10 mouse cellular contexts compared by ENCODE assay signal in genomic region chr9:108451170-108451493, GRCm38 (mm10). TPM values are rescaled to one million over a fixed set of nuclear protein-coding genes. Genes with fewer than 3 reads are reported as not detected.
DNase-seq lines count a peak whose midpoint lies in the region; ATAC-seq and TF ChIP-seq lines count a peak whose summit lies in the region.
"Had no signal": no experiment of that assay in that cellular context is flagged by ENCODE, and none has a peak within 500 bp of the region (broad histone marks: within the 10 kb centered on the region; RNA-seq: fewer than 3 reads in every experiment).

No protein-coding gene starts in this region.

- no peaks in the 10 kb centered on the region for H3K27me3 ChIP-seq in heart, postnatal 0 days (ENCODE audit: control insufficient read depth, insufficient read depth, low read length)
- H3K27me3 ChIP-seq in embryonic facial prominence, embryonic 15.5 days = no peaks in the 10 kb centered on the region
- no peaks in the 10 kb centered on the region for H3K27me3 ChIP-seq in intestine, embryonic 16.5 days (replicated peaks; ENCODE audit: control insufficient read depth, insufficient read depth, low read length)
- H3K27me3 ChIP-seq in midbrain, embryonic 15.5 days (replicated peaks) = no peaks in the 10 kb centered on the region
- no peaks in the 10 kb centered on the region for H3K27me3 ChIP-seq in thymus, adult 2 months (ENCODE audit: control insufficient read depth, insufficient read depth, low read length)

- no peak for DNase-seq in heart, postnatal 0 days (ENCODE audit: low spot score)
- DNase-seq in heart, adult 18-20 months = no peak
- DNase-seq in layer of hippocampus, adult 18-20 months (ENCODE audit: low spot score in 2 of 2) = no peak
- DNase-seq in spleen, postnatal 36 days (ENCODE audit: low spot score in 2 of 2) = no peak
- DNase-seq in thymus, adult 2 months = no peak
- DNase-seq: gastrocnemius, postnatal 36 days had no signal

- 38% methylated on average over 6 of the region's 6 CpGs for WGBS in heart, postnatal 0 days
- WGBS in embryonic facial prominence, embryonic 15.5 days = 87% methylated on average over 6 of the region's 6 CpGs
- WGBS in intestine, embryonic 16.5 days = 74% methylated on average over 6 of the region's 6 CpGs
- 81% methylated on average over 6 of the region's 6 CpGs for WGBS in midbrain, embryonic 15.5 days
- WGBS in thymus, adult 2 months = 94% methylated on average over 6 of the region's 6 CpGs

- TF ChIP-seq EP300 in heart, postnatal 0 days (IDR thresholded peaks at IDR 0.05; ENCODE audit: low read depth) = no peak

- peaks cover 24% of the 10 kb centered on the region for H3K4me1 ChIP-seq in heart, postnatal 0 days (ENCODE audit: control insufficient read depth, insufficient read depth)
- H3K4me1 ChIP-seq in embryonic facial prominence, embryonic 15.5 days = peaks cover 51% of the 10 kb centered on the region
- peaks cover 30% of the 10 kb centered on the region for H3K4me1 ChIP-seq in intestine, embryonic 16.5 days (ENCODE audit: control insufficient read depth, insufficient read depth, low read length)
- peaks cover 50% of the 10 kb centered on the region for H3K4me1 ChIP-seq in midbrain, embryonic 15.5 days
- peaks cover 7% of the 10 kb centered on the region for H3K4me1 ChIP-seq in thymus, adult 2 months (replicated peaks; ENCODE audit: control insufficient read depth, insufficient read depth, low read length)

- peak overlapping the region; percentile 65; the same call in 1 of the 2 replicates for H3K4me3 ChIP-seq in heart, postnatal 0 days (ENCODE audit: low read depth, low read length)
- peak overlapping the region; percentile 62 for H3K4me3 ChIP-seq in embryonic facial prominence, embryonic 15.5 days (replicated peaks)
- peak overlapping the region; percentile 66 for H3K4me3 ChIP-seq in intestine, embryonic 16.5 days (ENCODE audit: low read length)
- H3K4me3 ChIP-seq in midbrain, embryonic 15.5 days = peak overlapping the region; percentile 68
- H3K4me3 ChIP-seq in thymus, adult 2 months (ENCODE audit: control insufficient read depth, insufficient read depth, low read length) = no peak overlapping the region

- no peaks in the 10 kb centered on the region for H3K9me3 ChIP-seq in heart, postnatal 0 days (replicated peaks; ENCODE audit: control insufficient read depth, low read length)
- no peaks in the 10 kb centered on the region for H3K9me3 ChIP-seq in embryonic facial prominence, embryonic 15.5 days (replicated peaks)
- no peaks in the 10 kb centered on the region for H3K9me3 ChIP-seq in intestine, embryonic 16.5 days (ENCODE audit: control insufficient read depth, low read length)
- no peaks in the 10 kb centered on the region for H3K9me3 ChIP-seq in midbrain, embryonic 15.5 days

- peak overlapping the region; percentile 98 for H3K4me2 ChIP-seq in heart, postnatal 0 days (ENCODE audit: low read depth, low read length)
- H3K4me2 ChIP-seq in embryonic facial prominence, embryonic 15.5 days (replicated peaks) = peak overlapping the region; percentile 86
- H3K4me2 ChIP-seq in intestine, embryonic 16.5 days (ENCODE audit: low read depth, low read length) = peak overlapping the region; percentile 98
- H3K4me2 ChIP-seq in midbrain, embryonic 15.5 days = peak overlapping the region; percentile 73

- TF ChIP-seq CTCF in heart, postnatal 0 days (IDR thresholded peaks at IDR 0.05; ENCODE audit: low read depth) = no peak
- no peak for TF ChIP-seq CTCF in thymus, adult 2 months (IDR thresholded peaks at IDR 0.05; ENCODE audit: borderline replicate concordance, control insufficient read depth, extremely low read depth, insufficient read depth, low read length, poor library complexity)

- no peak for TF ChIP-seq POLR2A in thymus, adult 2 months (IDR thresholded peaks at IDR 0.05; ENCODE audit: control insufficient read depth, extremely low read depth, insufficient read depth, low read length, poor library complexity)

- peak overlapping the region; percentile 93 for H3K27ac ChIP-seq in heart, postnatal 0 days (ENCODE audit: low read depth)
- H3K27ac ChIP-seq in embryonic facial prominence, embryonic 15.5 days (replicated peaks) = peak overlapping the region; percentile 41; the same call in 1 of the 2 replicates
- peak overlapping the region; percentile 66 for H3K27ac ChIP-seq in intestine, embryonic 16.5 days (ENCODE audit: low read length)
- H3K27ac ChIP-seq in midbrain, embryonic 15.5 days = peak overlapping the region; percentile 87
- no peak overlapping the region for H3K27ac ChIP-seq in thymus, adult 2 months (ENCODE audit: control insufficient read depth, insufficient read depth, low read length)

- ATAC-seq in heart, postnatal 0 days (ENCODE audit: insufficient read depth, low read depth) = no peak
- ATAC-seq in embryonic facial prominence, embryonic 15.5 days (ENCODE audit: insufficient number of reproducible peaks, low FRiP score, low TSS enrichment, low read depth) = no peak
- no peak for ATAC-seq in intestine, embryonic 16.5 days
- ATAC-seq in midbrain, embryonic 15.5 days (replicated peaks) = no peak

- peak overlapping the region; percentile 24 for H3K9ac ChIP-seq in heart, postnatal 0 days (replicated peaks; ENCODE audit: low read depth, low read length)
- no peak overlapping the region for H3K9ac ChIP-seq in embryonic facial prominence, embryonic 15.5 days
- peak overlapping the region; percentile 46; the same call in 1 of the 2 replicates for H3K9ac ChIP-seq in intestine, embryonic 16.5 days (ENCODE audit: low read depth, low read length)
- peak overlapping the region; percentile 72 for H3K9ac ChIP-seq in midbrain, embryonic 15.5 days

- peaks cover 12% of the 10 kb centered on the region for H3K36me3 ChIP-seq in heart, postnatal 0 days (replicated peaks; ENCODE audit: control insufficient read depth, insufficient read depth, low read length)
- H3K36me3 ChIP-seq in embryonic facial prominence, embryonic 15.5 days = peaks cover 13% of the 10 kb centered on the region; the same call in 1 of the 2 replicates
- H3K36me3 ChIP-seq in intestine, embryonic 16.5 days (ENCODE audit: control insufficient read depth, insufficient read depth, low read length) = no peaks in the 10 kb centered on the region; the same call in 1 of the 2 replicates
- H3K36me3 ChIP-seq in midbrain, embryonic 15.5 days (replicated peaks) = peaks cover 7% of the 10 kb centered on the region
- H3K36me3 ChIP-seq in thymus, adult 2 months (ENCODE audit: control insufficient read depth, insufficient read depth, low read length) = no peaks in the 10 kb centered on the region

RNA-seq across cellular contexts. Expression of gene Ccdc71, which starts 9.2 kb away (rescaled TPM):
- total RNA-seq in heart, postnatal 0 days (2014; rRNA removed; ENCODE audit: low replicate concordance) = 14.0 and 24.0 TPM in 2 replicates
- 25.1 and 26.2 TPM in 2 replicates for polyA plus RNA-seq in heart, postnatal 0 days (2015; fragmentation: Nextera tagmentation; extraction: Ambion mirVana)
- total RNA-seq in heart, adult 18-20 months (2021) = 10 to 100 TPM; 23.1 to 23.3 TPM
- 58.6 and 60.7 TPM in 2 replicates for polyA plus RNA-seq in embryonic facial prominence, embryonic 15.5 days (2015; fragmentation: Nextera tagmentation; extraction: Ambion mirVana)
- polyA plus RNA-seq in intestine, embryonic 16.5 days (2015; fragmentation: Nextera tagmentation; extraction: Ambion mirVana) = 49.2 and 53.5 TPM in 2 replicates
- 70.2 and 71.4 TPM in 2 replicates for polyA plus RNA-seq in midbrain, embryonic 15.5 days (2015; fragmentation: Nextera tagmentation; extraction: Ambion mirVana)
- total RNA-seq in layer of hippocampus, adult 18-20 months (2021) = 10 to 100 TPM; 34.7 to 40.2 TPM
- polyA plus RNA-seq in thymus, adult 2 months (2012; rRNA removed) = 39.6 and 40.2 TPM in 2 replicates

RNA-seq across cellular contexts. Expression of gene Klhdc8b, which starts 10.2 kb away (rescaled TPM):
- total RNA-seq in heart, postnatal 0 days (2014; rRNA removed; ENCODE audit: low replicate concordance) = 180 and 186 TPM in 2 replicates
- polyA plus RNA-seq in heart, postnatal 0 days (2015; fragmentation: Nextera tagmentation; extraction: Ambion mirVana) = 91.6 and 92.7 TPM in 2 replicates
- total RNA-seq in heart, adult 18-20 months (2021) = 1 to 10 TPM; 4.7 to 5.5 TPM
- polyA plus RNA-seq in embryonic facial prominence, embryonic 15.5 days (2015; fragmentation: Nextera tagmentation; extraction: Ambion mirVana) = 33.4 and 35.7 TPM in 2 replicates
- 44.7 and 49.6 TPM in 2 replicates for polyA plus RNA-seq in intestine, embryonic 16.5 days (2015; fragmentation: Nextera tagmentation; extraction: Ambion mirVana)
- polyA plus RNA-seq in midbrain, embryonic 15.5 days (2015; fragmentation: Nextera tagmentation; extraction: Ambion mirVana) = 82.8 and 87.3 TPM in 2 replicates
- total RNA-seq in layer of hippocampus, adult 18-20 months (2021) = 10 to 100 TPM; 18.8 to 19.6 TPM
- polyA plus RNA-seq in thymus, adult 2 months (2012; rRNA removed) = 16.9 and 21.0 TPM in 2 replicates

RNA-seq across cellular contexts. Expression of gene BC048562, which starts 14.8 kb away (rescaled TPM):
- total RNA-seq in heart, postnatal 0 days (2014; rRNA removed; ENCODE audit: low replicate concordance) = not detected in 2 replicates
- not detected in 2 replicates for polyA plus RNA-seq in heart, postnatal 0 days (2015; fragmentation: Nextera tagmentation; extraction: Ambion mirVana)
- not detected for total RNA-seq in heart, adult 18-20 months (2021)
- polyA plus RNA-seq in embryonic facial prominence, embryonic 15.5 days (2015; fragmentation: Nextera tagmentation; extraction: Ambion mirVana) = not detected in 2 replicates
- polyA plus RNA-seq in intestine, embryonic 16.5 days (2015; fragmentation: Nextera tagmentation; extraction: Ambion mirVana) = not detected in 2 replicates
- not detected in 2 replicates for polyA plus RNA-seq in midbrain, embryonic 15.5 days (2015; fragmentation: Nextera tagmentation; extraction: Ambion mirVana)
- total RNA-seq in layer of hippocampus, adult 18-20 months (2021) = not detected
- polyA plus RNA-seq in thymus, adult 2 months (2012; rRNA removed) = not detected in 2 replicates
- total RNA-seq: gastrocnemius, postnatal 36 days; megakaryocyte, adult 5-6 weeks had no signal

RNA-seq across cellular contexts. Expression of gene Ccdc36, which starts 22.8 kb away (rescaled TPM):
- not detected in 2 replicates for total RNA-seq in heart, postnatal 0 days (2014; rRNA removed; ENCODE audit: low replicate concordance)
- 0.14 and 0.25 TPM in 2 replicates for polyA plus RNA-seq in heart, postnatal 0 days (2015; fragmentation: Nextera tagmentation; extraction: Ambion mirVana)
- not detected for total RNA-seq in heart, adult 18-20 months (2021)
- 1.2 and 1.3 TPM in 2 replicates for polyA plus RNA-seq in embryonic facial prominence, embryonic 15.5 days (2015; fragmentation: Nextera tagmentation; extraction: Ambion mirVana)
- 1.1 TPM in 2 replicates for polyA plus RNA-seq in intestine, embryonic 16.5 days (2015; fragmentation: Nextera tagmentation; extraction: Ambion mirVana)
- 1.7 and 1.8 TPM in 2 replicates for polyA plus RNA-seq in midbrain, embryonic 15.5 days (2015; fragmentation: Nextera tagmentation; extraction: Ambion mirVana)
- total RNA-seq in layer of hippocampus, adult 18-20 months (2021) = not detected
- polyA plus RNA-seq in thymus, adult 2 months (2012; rRNA removed) = 0.09 and 0.12 TPM in 2 replicates
- total RNA-seq: gastrocnemius, postnatal 36 days had no signal

RNA-seq across cellular contexts. Expression of gene Lamb2, which starts 28.4 kb away (rescaled TPM):
- 161 and 182 TPM in 2 replicates for total RNA-seq in heart, postnatal 0 days (2014; rRNA removed; ENCODE audit: low replicate concordance)
- polyA plus RNA-seq in heart, postnatal 0 days (2015; fragmentation: Nextera tagmentation; extraction: Ambion mirVana) = 44.4 and 50.8 TPM in 2 replicates
- 100 to 1,000 TPM; 334 to 339 TPM for total RNA-seq in heart, adult 18-20 months (2021)
- 70.2 and 71.7 TPM in 2 replicates for polyA plus RNA-seq in embryonic facial prominence, embryonic 15.5 days (2015; fragmentation: Nextera tagmentation; extraction: Ambion mirVana)
- 26.6 and 33.6 TPM in 2 replicates for polyA plus RNA-seq in intestine, embryonic 16.5 days (2015; fragmentation: Nextera tagmentation; extraction: Ambion mirVana)
- 19.1 and 22.7 TPM in 2 replicates for polyA plus RNA-seq in midbrain, embryonic 15.5 days (2015; fragmentation: Nextera tagmentation; extraction: Ambion mirVana)
- total RNA-seq in layer of hippocampus, adult 18-20 months (2021) = 10 to 100 TPM; 27.5 to 29.5 TPM
- 16.1 and 33.7 TPM in 2 replicates for polyA plus RNA-seq in thymus, adult 2 months (2012; rRNA removed)
